Mouse (Mus musculus): ENCODE measurements around the gene Mgl2. TPM values are rescaled to one million over a fixed set of nuclear protein-coding genes. Genes with fewer than 3 reads are reported as not detected.

Mgl2 gene
- not detected in 2 replicates for polyA plus RNA-seq (2012; ENCODE audit: low replicate concordance)

DNA sequence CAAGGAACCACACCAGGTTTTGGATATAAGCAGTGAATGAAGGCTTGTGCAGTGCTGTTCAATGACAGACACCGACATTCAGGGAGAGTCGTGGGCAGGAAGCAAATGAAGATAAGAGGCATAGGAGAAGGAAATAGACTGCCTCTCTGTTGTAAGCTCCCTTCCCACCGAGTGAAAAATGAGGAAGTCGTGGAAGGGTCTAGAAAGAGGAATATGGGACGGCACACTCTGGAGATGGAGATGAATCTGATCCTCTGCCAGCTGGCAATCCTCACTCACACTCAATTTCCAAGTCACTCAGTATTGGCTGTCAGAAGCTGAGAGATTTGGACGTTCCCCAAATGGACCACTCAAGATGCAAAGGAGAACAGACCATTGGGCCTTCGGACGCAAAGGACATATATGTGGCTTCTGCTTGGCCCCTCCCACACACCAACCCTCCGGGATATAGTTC, at the start of gene Mgl2:
TSS of gene Mgl2 (plus strand) at position 404 of the 454 bp plus-strand sequence.

DNA sequence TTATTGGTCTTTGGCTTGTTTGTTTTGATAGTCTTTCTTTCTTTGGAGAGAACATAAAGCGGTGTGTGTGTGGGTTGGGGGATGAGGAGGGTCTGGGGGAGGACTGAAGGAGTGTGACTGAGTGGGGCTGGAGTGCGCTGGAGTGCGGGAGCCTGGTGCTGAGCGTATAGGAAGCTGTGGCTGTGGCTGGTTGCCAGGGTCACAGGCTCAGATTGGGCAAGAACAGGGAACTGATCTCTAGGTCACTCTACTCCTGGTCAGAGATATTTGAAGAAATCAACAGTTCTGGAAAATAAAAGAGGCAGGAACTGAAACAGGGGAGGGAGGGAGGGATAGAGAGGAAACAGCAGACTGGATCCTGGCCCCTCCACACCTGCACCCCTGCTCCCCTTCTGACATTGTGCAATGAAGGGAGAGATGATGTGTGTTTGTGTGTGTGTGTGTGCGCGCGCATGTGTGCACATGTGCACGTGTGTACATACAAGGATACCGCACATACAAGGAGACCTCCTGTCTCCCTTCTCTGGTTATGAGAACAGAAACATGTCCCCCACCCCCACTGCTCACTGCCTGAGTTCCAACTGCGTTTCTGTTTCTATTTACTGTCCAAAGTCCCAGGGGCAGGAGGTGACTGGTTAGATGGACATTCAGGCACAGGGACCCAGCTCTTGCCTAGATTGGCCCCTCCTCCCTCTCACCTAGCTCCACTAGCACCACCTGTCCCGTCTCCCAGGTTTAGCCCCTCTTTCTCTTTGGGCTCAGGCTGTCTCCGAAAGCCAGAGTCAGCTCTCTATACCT, 37.9 kb upstream of the Mgl2 start, which contains the start of gene Asgr2:
TSS of gene Asgr2 (plus strand) at position 659 of the 798 bp plus-strand sequence.

DNA sequence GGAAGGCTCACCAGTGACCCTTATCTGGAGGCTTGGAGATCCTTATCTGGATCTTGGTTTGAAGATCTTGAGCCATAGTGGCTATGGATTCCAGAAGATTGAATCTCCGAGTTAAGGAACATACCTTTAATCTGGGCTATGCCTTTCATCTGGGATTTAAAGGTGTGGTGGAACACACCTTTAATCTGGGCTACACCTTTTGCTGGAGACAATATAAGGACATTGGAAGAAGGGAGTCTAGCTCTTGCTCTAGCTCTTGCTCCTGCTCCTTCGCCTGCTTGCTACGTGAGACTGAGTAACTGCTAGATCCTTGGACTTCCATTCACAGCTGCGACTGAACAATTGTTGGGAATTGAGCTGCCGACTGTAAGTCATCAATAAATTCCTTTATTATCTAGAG, 25.8 kb downstream of the Mgl2 start, which contains the start of gene Clec10a:
TSS of gene Clec10a (plus strand) at position 301 of the 400 bp plus-strand sequence.

Other genes starting within 250 kb of the Mgl2 start
- gene Kctd11, start 248.9 kb upstream of the Mgl2 start, polyA plus RNA-seq (2012; ENCODE audit: low replicate concordance) = 1.4 and 2.2 TPM in 2 replicates
- 28.9 and 53.7 TPM in 2 replicates for gene Acap1, start 234.8 kb upstream of the Mgl2 start, polyA plus RNA-seq (2012; ENCODE audit: low replicate concordance)
- 0.18 and 0.33 TPM in 2 replicates for gene 2810408A11Rik, start 229.3 kb upstream of the Mgl2 start, polyA plus RNA-seq (2012; ENCODE audit: low replicate concordance)
- gene Neurl4, start 229.3 kb upstream of the Mgl2 start, polyA plus RNA-seq (2012; ENCODE audit: low replicate concordance) = 131 and 182 TPM in 2 replicates
- gene Gps2, start 216.4 kb upstream of the Mgl2 start, polyA plus RNA-seq (2012; ENCODE audit: low replicate concordance) = 157 and 339 TPM in 2 replicates
- gene Eif5a, start 208.4 kb upstream of the Mgl2 start, polyA plus RNA-seq (2012; ENCODE audit: low replicate concordance) = 1,855 and 2,103 TPM in 2 replicates
- 0.99 TPM in 1 of 2 replicates, not detected in the other for gene Ybx2, start 194.5 kb upstream of the Mgl2 start, polyA plus RNA-seq (2012; ENCODE audit: low replicate concordance)
- 2.4 and 14.7 TPM in 2 replicates for gene Slc2a4, start 182.1 kb upstream of the Mgl2 start, polyA plus RNA-seq (2012; ENCODE audit: low replicate concordance)
- gene Cldn7, start 165.6 kb upstream of the Mgl2 start, polyA plus RNA-seq (2012; ENCODE audit: low replicate concordance) = 0.62 TPM in 1 of 2 replicates, not detected in the other
- gene Ctdnep1, start 149.2 kb upstream of the Mgl2 start, polyA plus RNA-seq (2012; ENCODE audit: low replicate concordance) = 151 and 407 TPM in 2 replicates
- 7.0 and 11.8 TPM in 2 replicates for gene Elp5, start 147.8 kb upstream of the Mgl2 start, polyA plus RNA-seq (2012; ENCODE audit: low replicate concordance)
- 126 and 157 TPM in 2 replicates for gene Gabarap, start 139.2 kb upstream of the Mgl2 start, polyA plus RNA-seq (2012; ENCODE audit: low replicate concordance)
- gene Phf23, start 134.6 kb upstream of the Mgl2 start, polyA plus RNA-seq (2012; ENCODE audit: low replicate concordance) = 43.8 and 51.3 TPM in 2 replicates
- 32.3 and 38.3 TPM in 2 replicates for gene Dvl2, start 129.7 kb upstream of the Mgl2 start, polyA plus RNA-seq (2012; ENCODE audit: low replicate concordance)
- gene Acadvl, start 114.9 kb upstream of the Mgl2 start, polyA plus RNA-seq (2012; ENCODE audit: low replicate concordance) = 24.5 and 26.3 TPM in 2 replicates
- 4.8 and 5.4 TPM in 2 replicates for gene Dlg4, start 113.4 kb upstream of the Mgl2 start, polyA plus RNA-seq (2012; ENCODE audit: low replicate concordance)
- gene Asgr1, start 76.2 kb upstream of the Mgl2 start, polyA plus RNA-seq (2012; ENCODE audit: low replicate concordance) = not detected in 2 replicates
- gene Asgr2, start 37.7 kb upstream of the Mgl2 start, polyA plus RNA-seq (2012; ENCODE audit: low replicate concordance) = not detected in 2 replicates
- 1.8 TPM in 1 of 2 replicates, not detected in the other for gene Clec10a, start 25.9 kb downstream of the Mgl2 start, polyA plus RNA-seq (2012; ENCODE audit: low replicate concordance)
- gene Slc16a11, start 82.4 kb downstream of the Mgl2 start, polyA plus RNA-seq (2012; ENCODE audit: low replicate concordance) = 0.42 TPM in 1 of 2 replicates, not detected in the other
- gene Slc16a13, start 90.7 kb downstream of the Mgl2 start, polyA plus RNA-seq (2012; ENCODE audit: low replicate concordance) = 3.8 and 9.0 TPM in 2 replicates
- 1.2 and 1.5 TPM in 2 replicates for gene Bcl6b, start 99.5 kb downstream of the Mgl2 start, polyA plus RNA-seq (2012; ENCODE audit: low replicate concordance)
- gene 0610010K14Rik, start 107.6 kb downstream of the Mgl2 start, polyA plus RNA-seq (2012; ENCODE audit: low replicate concordance) = 33.6 and 74.0 TPM in 2 replicates
- 2.5 and 3.1 TPM in 2 replicates for gene Gm21988, start 109.5 kb downstream of the Mgl2 start, polyA plus RNA-seq (2012; ENCODE audit: low replicate concordance)
- gene Rnasek, start 109.5 kb downstream of the Mgl2 start, polyA plus RNA-seq (2012; ENCODE audit: low replicate concordance) = 27.1 and 102 TPM in 2 replicates
- gene Alox12, start 125.0 kb downstream of the Mgl2 start, polyA plus RNA-seq (2012; ENCODE audit: low replicate concordance) = 0.75 TPM in 1 of 2 replicates, not detected in the other
- not detected in 2 replicates for gene Alox12e, start 192.3 kb downstream of the Mgl2 start, polyA plus RNA-seq (2012; ENCODE audit: low replicate concordance)
- gene Alox15, start 221.7 kb downstream of the Mgl2 start, polyA plus RNA-seq (2012; ENCODE audit: low replicate concordance) = 0.35 and 0.56 TPM in 2 replicates